ENCODE assay signal across 24 mouse cellular contexts in the genomic region with DNA sequence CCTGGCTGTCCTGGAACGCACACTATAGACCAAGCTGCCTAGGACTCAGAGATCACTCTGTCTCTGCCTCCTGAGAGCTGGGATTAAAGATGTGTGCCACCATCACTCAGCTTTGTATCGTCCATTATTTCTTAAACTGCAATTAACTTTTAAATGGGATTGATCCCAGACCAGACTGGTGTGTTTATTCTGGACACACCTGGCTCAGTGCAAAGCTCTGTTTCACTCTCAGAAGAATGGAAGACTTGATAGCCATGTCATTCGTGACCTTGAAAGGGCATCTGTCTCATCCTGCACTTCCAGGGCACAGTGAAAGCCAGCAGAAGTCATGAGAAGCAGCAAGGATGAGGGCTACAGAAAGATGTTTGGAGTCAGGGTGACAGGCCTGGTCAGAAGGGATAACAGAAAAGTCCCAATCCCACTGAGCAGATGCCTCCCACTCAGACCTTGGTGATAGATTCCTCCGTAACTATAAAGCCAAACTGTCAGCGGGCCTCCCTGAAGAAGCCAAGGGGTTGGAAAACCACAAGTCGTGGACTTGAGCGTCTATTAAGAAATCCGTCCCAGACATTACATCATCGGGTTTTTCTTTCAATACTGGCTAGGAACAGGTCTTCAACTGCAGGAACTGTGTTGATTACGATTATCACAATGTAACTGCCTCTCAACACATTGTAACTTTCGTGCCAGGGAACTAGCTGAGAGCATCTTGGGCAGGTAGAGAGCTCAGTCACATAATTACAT. TPM values are rescaled to one million over a fixed set of nuclear protein-coding genes. Genes with fewer than 3 reads are reported as not detected.
A peak's percentile ranks its signal among the peaks of the same experiment; 100 is the strongest.
DNase-seq lines count a peak whose midpoint lies in the region; ATAC-seq and TF ChIP-seq lines count a peak whose summit lies in the region.
"Had no signal": no experiment of that assay in that cellular context is flagged by ENCODE, and none has a peak within 500 bp of the region (broad histone marks: within the 10 kb centered on the region; RNA-seq: fewer than 3 reads in every experiment).

No protein-coding gene starts in this region.

- no peak for TF ChIP-seq POLR2A in liver, adult 2 months (IDR thresholded peaks at IDR 0.05; ENCODE audit: extremely low read depth, insufficient read depth, low read length)
- no peak for TF ChIP-seq POLR2A in myocyte (IDR thresholded peaks at IDR 0.05; ENCODE audit: insufficient read length, low read depth)

- ATAC-seq in liver, postnatal 0 days, result no peak
- ATAC-seq: CD4-positive, CD25-positive, alpha-beta regulatory T cell, adult 4 months; inflammation-experienced regulatory T-cells, adult 6 months had no signal

- H3K36me3 ChIP-seq in liver, adult 2 months (ENCODE audit: control insufficient read depth, insufficient read depth, low read length), result no peaks in the 10 kb centered on the region
- H3K36me3 ChIP-seq in liver, postnatal 0 days (replicated peaks; ENCODE audit: insufficient read depth, low read length), result no peaks in the 10 kb centered on the region
- no peaks in the 10 kb centered on the region for H3K36me3 ChIP-seq in embryonic facial prominence, embryonic 10.5 days (replicated peaks)
- H3K36me3 ChIP-seq in myocyte (ENCODE audit: control insufficient read depth, insufficient read depth), result no peaks in the 10 kb centered on the region
- H3K36me3 ChIP-seq: embryonic facial prominence, embryonic 15.5 days; heart, embryonic 13.5 days; hindbrain, embryonic 13.5 days had no signal

- H3K9ac ChIP-seq in liver, adult 2 months (ENCODE audit: low read depth, low read length), result no peak overlapping the region
- H3K9ac ChIP-seq in liver, postnatal 0 days (replicated peaks), result no peak overlapping the region
- H3K9ac ChIP-seq: embryonic facial prominence, embryonic 15.5 days; heart, embryonic 13.5 days; hindbrain, embryonic 13.5 days; liver, embryonic 14.5 days had no signal

- H3K27ac ChIP-seq in liver, adult 2 months (replicated peaks; ENCODE audit: insufficient read depth, low read depth, low read length), result no peak overlapping the region
- H3K27ac ChIP-seq in liver, postnatal 0 days (ENCODE audit: low read depth), result no peak overlapping the region
- peak overlapping the region; percentile 3; the same call in 1 of the 2 replicates for H3K27ac ChIP-seq in embryonic facial prominence, embryonic 10.5 days (replicated peaks)
- H3K27ac ChIP-seq: embryonic facial prominence, embryonic 15.5 days; heart, embryonic 13.5 days; hindbrain, embryonic 13.5 days; left cerebral cortex, adult 2 months; liver, embryonic 14.5 days had no signal

- no peaks in the 10 kb centered on the region for H3K27me3 ChIP-seq in liver, adult 2 months (ENCODE audit: control insufficient read depth, insufficient read depth, low read length)
- H3K27me3 ChIP-seq in liver, postnatal 0 days (ENCODE audit: insufficient read depth, low read length), result no peaks in the 10 kb centered on the region
- no peaks in the 10 kb centered on the region for H3K27me3 ChIP-seq in embryonic facial prominence, embryonic 10.5 days (replicated peaks; ENCODE audit: low read depth, poor library complexity, severe bottlenecking)
- no peaks in the 10 kb centered on the region for H3K27me3 ChIP-seq in myocyte (ENCODE audit: control insufficient read depth, insufficient read depth, insufficient read length)
- H3K27me3 ChIP-seq: embryonic facial prominence, embryonic 15.5 days; hindbrain, embryonic 13.5 days; megakaryocyte, embryonic 14.5 days had no signal

- H3K4me2 ChIP-seq in liver, postnatal 0 days (ENCODE audit: low read depth, low read length), result no peak overlapping the region
- H3K4me2 ChIP-seq in myocyte (ENCODE audit: low read depth), result peak overlapping the region; percentile 54
- H3K4me2 ChIP-seq: embryonic facial prominence, embryonic 15.5 days; heart, embryonic 13.5 days; hindbrain, embryonic 13.5 days had no signal

- no peak overlapping the region for H3ac ChIP-seq in myocyte (ENCODE audit: control insufficient read depth, insufficient read length)

- TF ChIP-seq CTCF in liver, adult 2 months (IDR thresholded peaks at IDR 0.05; ENCODE audit: low read depth, low read length), result no peak
- TF ChIP-seq CTCF in liver, postnatal 0 days (IDR thresholded peaks at IDR 0.05; ENCODE audit: low read depth), result no peak

- H3K79me2 ChIP-seq in liver, adult 2 months (ENCODE audit: control insufficient read depth, insufficient read depth, low read length), result no peaks in the 10 kb centered on the region
- H3K79me2 ChIP-seq in myocyte (ENCODE audit: control insufficient read depth, insufficient read depth), result no peaks in the 10 kb centered on the region

- WGBS in liver, adult 2 months, result 76% methylated on average over 11 of the region's 11 CpGs
- 55% methylated on average over 11 of the region's 11 CpGs for WGBS in liver, postnatal 0 days (ENCODE audit: insufficient replicate concordance)
- 78% methylated on average over 11 of the region's 11 CpGs for WGBS in embryonic facial prominence, embryonic 10.5 days

- DNase-seq in liver, adult 2 months (ENCODE audit: extremely low read depth, low read depth, low spot score), result peak; percentile 36
- DNase-seq in liver, postnatal 0 days, result no peak
- peak; percentile 53 for DNase-seq in NIH3T3 (ENCODE audit: low read depth)
- DNase-seq in embryonic facial prominence, embryonic 10.5 days (ENCODE audit: low spot score), result no peak
- DNase-seq in left cerebral cortex, adult 9 months (ENCODE audit: low spot score in 2 of 2), result no peak
- no peak for DNase-seq in thymus, adult 18-20 months
- DNase-seq: adrenal gland, adult 8-10 months; cerebellum, adult 9-11 months; gastrocnemius, postnatal 25 days; kidney, adult 9 months; kidney, postnatal 36 days; retina, postnatal 1 day; right cerebral cortex, postnatal 4 days; thymus, postnatal 25 days had no signal

- no peaks in the 10 kb centered on the region for H3K9me3 ChIP-seq in liver, postnatal 0 days (ENCODE audit: low read length)
- no peaks in the 10 kb centered on the region for H3K9me3 ChIP-seq in embryonic facial prominence, embryonic 10.5 days
- H3K9me3 ChIP-seq: embryonic facial prominence, embryonic 15.5 days; heart, embryonic 13.5 days; hindbrain, embryonic 13.5 days had no signal

- H3K4me1 ChIP-seq in liver, adult 2 months (ENCODE audit: control insufficient read depth, insufficient read depth, low read length), result no peaks in the 10 kb centered on the region
- no peaks in the 10 kb centered on the region for H3K4me1 ChIP-seq in liver, postnatal 0 days (ENCODE audit: insufficient read depth)
- peaks cover 52% of the 10 kb centered on the region for H3K4me1 ChIP-seq in embryonic facial prominence, embryonic 10.5 days
- H3K4me1 ChIP-seq: megakaryocyte, embryonic 14.5 days had no signal

- no peak for TF ChIP-seq EP300 in liver, postnatal 0 days (IDR thresholded peaks at IDR 0.05; ENCODE audit: low read depth)

- no peak overlapping the region for H3K4me3 ChIP-seq in liver, adult 2 months (ENCODE audit: insufficient read depth, low read depth, low read length)
- H3K4me3 ChIP-seq in liver, postnatal 0 days (ENCODE audit: low read depth, low read length), result no peak overlapping the region
- H3K4me3 ChIP-seq in embryonic facial prominence, embryonic 10.5 days, result no peak overlapping the region
- no peak overlapping the region for H3K4me3 ChIP-seq in myocyte
- H3K4me3 ChIP-seq: embryonic facial prominence, embryonic 15.5 days; heart, embryonic 13.5 days; hindbrain, embryonic 13.5 days; left cerebral cortex, adult 2 months; megakaryocyte, embryonic 14.5 days had no signal

TF ChIP-seq in myocyte, 11 proteins besides CTCF, POLR2A, EP300 and RAD21:
- TF ChIP-seq CEBPB (IDR thresholded peaks at IDR 0.05; ENCODE audit: insufficient read depth, poor library complexity, severe bottlenecking), result peak; percentile 94
- TF ChIP-seq TCF12 (IDR thresholded peaks at IDR 0.05; ENCODE audit: insufficient read depth, poor library complexity, severe bottlenecking), result no peak
TF ChIP-seq in myocyte: peak in this region for 1.

RNA-seq across cellular contexts. Expression of a gene that starts 25.5 kb away (rescaled TPM):
- 8.9 and 10.7 TPM in 2 replicates for total RNA-seq in liver, adult 2 months (2014; rRNA removed)
- 3.7 and 4.2 TPM in 2 replicates for polyA plus RNA-seq in liver, adult 2 months (2012; rRNA removed)
- 0.94 and 1.4 TPM in 2 replicates for polyA plus RNA-seq in liver, postnatal 0 days (2015; fragmentation: Nextera tagmentation; extraction: Ambion mirVana)
- 22.4 and 28.2 TPM in 2 replicates for polyA plus RNA-seq in embryonic facial prominence, embryonic 10.5 days (2016; fragmentation: Nextera tagmentation; extraction: Ambion mirVana)
- 8.0 TPM for polyA plus RNA-seq in myocyte (2012; fragmentation: generic; extraction: Trizol)
- total RNA-seq: MEL had no signal
- polyA plus RNA-seq: inflammation-experienced regulatory T-cells, adult 6 months had no signal

Comparison
In these comparisons a context has a peak if more than half of its experiments do, and no peak if none do; other contexts are left out.
1. DNase-seq: peak in liver, adult 2 months (single experiment) and NIH3T3 (single experiment); none in liver, postnatal 0 days (single experiment), embryonic facial prominence, embryonic 10.5 days (single experiment), left cerebral cortex, adult 9 months (0 of 2) and thymus, adult 18-20 months (0 of 2).